Mouse (Mus musculus) bone marrow, adult 2 months (tissue): ENCODE results near the gene Gpr27.

Source experiments
- CTCF ChIP-seq: fragments of 200-500 bp; IDR thresholded peaks from 2 replicates; pipeline ENCODE4 v1.5.1; 2011; ENCODE audit warnings: low read length, control low read depth; ENCODE audit not compliant: control insufficient read depth, insufficient read depth
- POLR2A ChIP-seq: fragments of 200-500 bp; IDR thresholded peaks from 2 replicates; pipeline ENCODE4 v1.6.1; 2011; ENCODE audit warnings: low read depth, mild to moderate bottlenecking, control low read depth, low read length, borderline replicate concordance; ENCODE audit not compliant: control insufficient read depth

DNA sequence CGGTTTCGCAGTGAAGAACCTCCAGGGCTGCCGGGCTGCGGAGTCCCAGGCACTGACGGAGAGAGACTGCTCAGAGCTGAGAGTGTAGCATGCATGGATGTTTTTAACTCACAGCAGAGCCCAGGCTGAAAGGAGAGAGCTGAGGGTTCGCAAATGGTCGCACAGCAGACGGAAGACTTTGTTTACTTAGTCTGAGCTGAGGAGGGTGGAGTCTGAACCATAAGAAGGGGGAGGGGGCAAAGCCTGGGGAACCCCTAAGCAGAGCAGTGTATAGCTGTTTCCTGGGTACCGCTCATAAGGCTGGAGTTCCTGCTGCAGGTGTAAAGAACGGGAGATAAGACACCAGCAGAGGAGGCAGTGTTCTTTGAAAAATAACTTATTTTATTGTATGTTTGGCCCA, 46.1 kb upstream of the Gpr27 start:
- no peak for TF ChIP-seq CTCF
- no peak for TF ChIP-seq POLR2A
